Mouse (Mus musculus) layer of hippocampus, adult 11-12 months (tissue): Measurements from ENCODE around the gene Abca13.
"Not testable (repeated sequence)": the region's sequence is repeated elsewhere in the genome, so short reads cannot be mapped to it uniquely, and the experiment has no call there.

Experiments
- DNase-seq: peaks from one replicate; pipeline ENCODE4 v3.0.0; 2022; ENCODE audit warnings: low spot score

The Abca13 gene

GRCm38 (mm10) chr11:9191555-9192131 is at the start of gene Abca13:
Gene Abca13, plus strand, starts transcription at chr11:9191942.
- no peak for DNase-seq

DNA sequence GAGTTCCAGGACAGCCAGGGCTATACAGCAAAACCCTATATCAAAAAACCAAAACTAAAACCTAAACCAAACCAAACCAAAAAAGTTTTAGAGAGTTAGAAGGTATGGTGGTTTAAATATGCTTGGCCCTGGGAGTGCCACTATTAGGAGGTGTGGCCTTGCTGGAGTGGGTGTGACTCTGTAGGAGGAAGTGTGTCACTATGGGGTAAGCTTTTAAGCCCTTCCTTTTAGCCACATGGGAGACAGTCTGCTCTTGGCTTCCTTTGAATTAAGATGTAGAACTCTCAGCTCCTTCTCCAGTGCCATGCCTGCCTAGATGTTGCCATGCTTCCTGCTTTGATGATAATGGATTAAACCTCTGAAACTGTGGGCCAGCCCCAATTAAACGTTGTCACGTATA is 46.6 kb upstream of the Abca13 start:
- DNase-seq = no peak

DNA sequence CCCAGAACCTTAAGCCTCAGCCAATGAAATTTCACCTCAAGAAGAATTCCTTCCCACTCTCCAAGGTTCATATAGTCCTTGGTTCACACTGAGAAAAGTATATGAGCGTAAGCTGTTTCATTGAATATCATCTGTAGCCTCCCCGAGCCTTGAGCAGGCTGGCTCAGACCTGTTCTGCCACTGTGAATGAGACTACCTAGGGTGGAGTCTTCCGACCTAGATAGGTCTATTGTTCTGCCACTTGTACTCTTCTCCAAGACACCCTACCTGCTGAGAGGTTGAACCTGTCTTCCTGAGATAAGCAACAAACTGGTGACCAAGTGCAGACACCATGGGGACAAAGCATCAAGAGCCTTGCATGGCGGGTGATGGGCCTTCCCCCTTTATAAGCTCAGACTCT is 45.6 kb upstream of the Abca13 start:
- DNase-seq = no peak

DNA sequence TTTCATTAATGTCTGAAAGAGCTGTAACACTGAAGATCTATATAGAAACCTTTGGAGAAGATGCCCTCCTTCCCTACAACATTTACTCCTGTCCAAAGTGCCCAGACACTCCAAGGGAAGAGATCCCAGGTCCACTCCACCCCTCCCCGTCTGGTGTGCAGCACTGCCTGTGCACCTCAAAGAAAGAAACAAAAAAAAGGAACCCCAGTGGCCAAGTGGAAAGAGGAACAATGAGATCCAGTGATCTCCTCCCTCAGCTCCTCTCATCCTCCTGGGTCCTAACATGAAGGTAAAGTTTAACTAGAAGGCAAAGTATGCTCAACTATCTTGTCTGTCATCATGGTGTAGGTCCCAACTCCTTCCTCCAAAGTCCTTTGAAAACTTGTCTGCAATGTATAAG is 45.1 kb upstream of the Abca13 start:
- DNase-seq = no peak

GRCm38 (mm10) chr11:9148206-9148605 is 43.5 kb upstream of the Abca13 start:
- DNase-seq = no peak

DNA sequence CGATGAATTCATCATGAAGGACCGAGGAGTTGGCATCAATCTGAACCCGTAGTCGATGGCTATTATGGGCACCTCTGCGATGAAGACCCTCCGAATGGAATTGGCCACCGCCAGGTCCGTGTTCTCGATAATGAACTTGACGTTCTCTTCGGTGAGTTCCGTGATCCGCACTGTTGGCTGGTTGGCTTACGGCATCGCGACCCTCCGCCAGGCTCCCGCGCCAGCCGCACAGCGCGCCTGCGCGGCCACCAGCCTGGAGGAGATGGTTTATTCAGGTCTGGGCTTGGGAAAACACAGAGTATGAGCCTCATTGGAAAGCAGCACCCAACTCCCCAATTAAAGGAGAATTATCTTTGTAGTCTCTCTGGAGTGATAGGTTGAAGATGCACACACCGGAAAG is 41.3 kb upstream of the Abca13 start:
- not testable (repeated sequence) for DNase-seq

DNA sequence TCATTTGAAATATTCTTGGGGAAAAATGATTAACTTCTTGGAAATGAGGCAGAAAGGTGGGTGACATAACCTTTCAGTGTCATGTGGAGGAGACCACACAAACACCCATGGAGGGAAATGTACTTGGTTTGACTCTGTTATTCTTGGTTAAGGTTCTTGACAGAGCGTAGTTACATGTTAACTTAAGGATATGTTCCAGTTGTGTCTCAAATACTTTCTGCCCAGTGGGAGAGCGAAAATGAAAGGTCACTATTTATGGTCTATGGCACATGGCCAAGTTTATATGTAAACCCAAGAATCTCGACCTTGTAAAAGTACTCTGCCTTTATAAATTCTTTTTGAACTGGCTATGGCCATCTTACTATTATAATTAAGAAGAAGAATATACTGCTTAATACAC is 31.8 kb upstream of the Abca13 start:
- no peak for DNase-seq

DNA sequence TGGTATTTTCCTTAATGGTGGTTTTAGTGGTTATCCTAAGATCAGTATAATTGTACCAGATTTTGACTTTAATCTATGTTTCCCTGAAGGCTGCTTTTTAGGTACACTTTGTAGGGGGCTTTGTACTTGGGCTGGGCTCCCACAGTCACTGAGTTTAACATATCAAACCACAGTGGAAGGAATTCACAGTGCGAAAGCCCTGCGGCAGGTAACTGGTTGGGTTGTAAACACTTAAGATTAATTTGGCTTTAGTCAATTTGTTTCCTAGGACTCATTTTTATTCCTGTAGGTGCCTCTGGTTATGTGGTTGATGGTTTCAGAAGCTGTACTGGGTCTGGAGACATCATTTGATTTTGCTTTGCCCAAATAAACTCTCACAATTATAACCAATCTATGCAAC is 24.4 kb upstream of the Abca13 start:
- DNase-seq = no peak

DNA sequence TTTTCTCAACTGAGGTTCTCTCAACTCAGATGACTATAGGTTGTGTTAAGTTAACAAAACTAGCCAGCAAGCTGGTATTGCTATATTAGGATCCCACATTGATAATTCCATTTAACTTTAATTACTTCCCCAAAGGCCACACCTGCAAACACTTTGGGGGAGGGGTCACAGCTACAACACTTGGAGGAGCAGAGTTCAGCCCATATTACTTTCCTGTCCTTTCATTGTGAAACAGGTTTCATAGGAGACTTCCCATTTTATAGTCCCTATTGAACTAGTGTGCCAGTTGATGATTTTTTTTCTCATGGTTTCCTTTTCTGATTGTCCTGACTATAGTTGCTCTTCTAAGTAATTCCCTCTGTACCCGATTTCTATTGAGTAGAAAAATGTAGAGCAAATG is 10.3 kb upstream of the Abca13 start:
- DNase-seq = no peak

DNA sequence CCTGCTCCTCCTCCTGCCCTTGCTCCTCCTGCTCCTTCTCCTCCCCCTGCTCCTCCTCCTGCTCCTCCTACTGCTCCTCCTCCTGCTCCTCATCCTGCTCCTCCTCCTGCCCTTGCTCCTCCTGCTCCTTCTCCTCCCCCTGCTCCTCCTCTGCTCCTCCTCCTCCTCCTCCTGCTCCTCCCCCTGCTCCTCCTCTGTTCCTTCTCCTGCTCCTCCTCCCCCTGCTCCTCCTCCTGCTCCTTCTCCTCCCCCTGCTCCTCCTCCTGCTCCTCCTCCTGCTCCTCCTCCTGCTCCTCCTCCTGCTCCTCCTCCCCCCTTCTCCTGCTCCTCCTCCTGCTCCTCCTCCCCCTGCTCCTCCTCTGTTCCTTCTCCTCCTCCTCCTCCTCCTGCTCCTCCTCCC is 2.3 kb upstream of the Abca13 start:
- not testable (repeated sequence) for DNase-seq

GRCm38 (mm10) chr11:9190772-9191554 is 779 bp upstream of the Abca13 start:
- DNase-seq = no peak

- no peak for DNase-seq
Observed at GRCm38 (mm10) chr11:9194861-9195260, 3.1 kb downstream of the Abca13 start.

DNA sequence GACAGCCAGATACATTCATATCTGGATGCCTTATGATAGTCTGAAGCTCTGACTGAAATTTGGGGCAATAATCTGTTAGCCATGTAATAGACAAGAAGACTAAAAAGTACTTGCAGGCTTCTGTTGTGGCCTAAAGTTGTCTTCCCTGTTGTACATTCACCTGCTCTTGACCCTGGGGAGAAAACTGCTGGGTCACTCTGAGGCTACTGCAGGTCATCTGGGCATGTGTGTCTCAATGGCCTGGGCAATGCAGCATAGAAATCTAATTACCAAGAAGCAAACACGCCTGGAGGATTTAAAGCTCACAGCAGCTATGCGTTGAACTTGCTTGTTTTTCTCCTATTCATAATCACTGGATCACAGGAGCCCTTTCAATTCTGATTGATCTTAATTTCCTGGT is 8.1 kb downstream of the Abca13 start:
- DNase-seq = no peak

DNA sequence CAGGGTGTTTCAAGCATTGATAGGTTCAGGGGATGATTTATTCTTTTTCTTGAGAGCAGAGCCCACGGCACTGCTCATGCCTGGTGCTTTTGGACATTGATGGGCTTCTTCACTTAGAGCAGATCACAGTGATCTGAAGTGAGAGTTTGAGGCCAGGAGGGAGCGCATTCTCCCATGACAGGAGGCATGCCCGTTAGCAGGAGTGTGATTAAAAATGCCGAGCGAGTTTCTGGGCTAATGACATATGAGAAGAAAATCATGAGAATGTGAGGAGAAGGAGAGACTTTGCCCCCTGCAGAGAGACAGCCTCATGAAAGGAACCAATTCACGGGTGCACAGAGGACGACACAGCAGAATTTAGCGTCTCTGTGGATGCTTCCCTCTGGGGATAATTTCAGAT is 19.0 kb downstream of the Abca13 start:
- DNase-seq = no peak

DNA sequence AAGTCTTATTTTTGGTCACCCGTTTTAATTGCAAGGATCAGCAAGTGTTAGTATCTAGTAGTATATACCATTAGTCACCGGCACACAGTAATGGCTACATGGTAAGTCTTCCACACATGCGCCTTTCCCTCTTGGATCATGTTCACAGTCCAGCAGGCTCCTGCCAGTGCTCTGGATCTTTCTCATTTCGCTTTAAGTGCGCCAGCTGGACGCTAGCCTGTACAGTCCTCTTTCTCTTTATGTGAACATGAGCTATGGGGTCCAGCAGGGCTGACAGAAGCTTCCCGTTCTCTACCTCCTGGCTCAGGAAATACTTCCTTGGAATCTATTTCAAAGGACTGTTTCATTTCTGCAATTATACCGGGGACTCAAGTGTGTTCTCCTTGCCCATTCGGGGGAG is 21.8 kb downstream of the Abca13 start:
- peak; percentile 16 for DNase-seq

GRCm38 (mm10) chr11:9216252-9216651 is 24.5 kb downstream of the Abca13 start:
- no peak for DNase-seq

DNA sequence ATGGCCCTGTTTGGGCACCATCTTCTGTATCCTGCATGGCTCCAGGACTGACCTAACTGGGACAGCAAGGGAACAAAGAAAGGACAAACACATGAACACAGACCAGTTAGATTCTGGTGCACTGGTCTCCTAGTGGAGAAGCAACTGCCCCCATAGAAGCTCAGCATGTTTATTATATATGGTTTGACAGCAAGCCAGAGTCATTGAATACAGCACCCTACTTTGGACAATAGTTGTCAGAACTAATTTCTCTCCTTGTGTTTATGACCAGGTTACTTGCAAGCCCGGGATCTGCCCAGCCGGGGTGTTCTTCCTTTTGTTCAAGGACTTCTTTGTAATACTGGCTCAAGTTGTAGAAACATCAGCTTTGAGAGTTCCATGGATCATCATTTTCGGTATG is 28.8 kb downstream of the Abca13 start:
- DNase-seq = no peak

GRCm38 (mm10) chr11:9221646-9222045 is 29.9 kb downstream of the Abca13 start:
- DNase-seq = peak; percentile 32

GRCm38 (mm10) chr11:9226399-9226798 is 34.7 kb downstream of the Abca13 start:
- DNase-seq = no peak

GRCm38 (mm10) chr11:9249627-9250026 is 57.9 kb downstream of the Abca13 start:
- not testable (repeated sequence) for DNase-seq

GRCm38 (mm10) chr11:9263072-9263471 is 71.3 kb downstream of the Abca13 start:
- DNase-seq = not testable (repeated sequence)

GRCm38 (mm10) chr11:9269090-9269489 is 77.3 kb downstream of the Abca13 start:
- no peak for DNase-seq

- no peak for DNase-seq
Observed at GRCm38 (mm10) chr11:9285204-9285603, 93.5 kb downstream of the Abca13 start.

- no peak for DNase-seq
Observed at GRCm38 (mm10) chr11:9285759-9286158, 94.0 kb downstream of the Abca13 start.
